Mouse (Mus musculus): ENCODE results near the gene Kif6.

GRCm38 (mm10) chr17:49741927-49742326 is 127.0 kb downstream of the Kif6 start:
- no peak for TF ChIP-seq CTCF (IDR thresholded peaks at IDR 0.05; ENCODE audit: control insufficient read depth, insufficient read depth, low read length)
- TF ChIP-seq POLR2A (IDR thresholded peaks at IDR 0.05; ENCODE audit: borderline replicate concordance, control insufficient read depth, low read depth, low read length) = no peak

Data from bone marrow, adult 2 months (tissue).